ENCODE assay signal across 9 mouse cellular contexts in the genomic region with DNA sequence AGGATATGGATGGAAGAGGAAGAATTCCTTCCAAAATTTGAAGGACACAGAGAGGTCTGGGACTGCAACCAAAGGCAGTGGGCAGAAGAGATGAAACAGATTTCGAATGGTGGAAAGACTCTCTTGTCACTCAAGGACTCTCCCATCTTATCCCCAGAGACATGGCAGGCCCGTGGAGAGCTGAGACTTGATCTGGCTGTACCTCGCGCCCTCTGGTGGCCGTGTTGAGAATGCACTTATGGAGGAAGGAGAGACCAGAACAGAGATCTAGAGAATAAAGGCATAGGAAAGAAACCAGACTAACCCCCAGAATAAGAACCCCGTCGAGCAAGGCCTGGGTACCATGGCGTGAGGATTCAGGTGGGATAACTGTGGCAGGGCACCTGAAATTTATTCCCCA.
DNase-seq lines count a peak whose midpoint lies in the region; ATAC-seq and TF ChIP-seq lines count a peak whose summit lies in the region.
"Had no signal": no experiment of that assay in that cellular context is flagged by ENCODE, and none has a peak within 500 bp of the region (broad histone marks: within the 10 kb centered on the region; RNA-seq: fewer than 3 reads in every experiment).

No protein-coding gene starts in this region.

- WGBS in liver, embryonic 13.5 days (ENCODE audit: insufficient replicate concordance): 6% methylated on average over 8 of the region's 8 CpGs

- no peak overlapping the region for H3K4me2 ChIP-seq in liver, embryonic 13.5 days
- H3K4me2 ChIP-seq: hindbrain, embryonic 15.5 days had no signal

- H3K9me3 ChIP-seq in E14TG2a.4 (ENCODE audit: low read length): no peaks in the 10 kb centered on the region
- no peaks in the 10 kb centered on the region for H3K9me3 ChIP-seq in liver, embryonic 13.5 days (replicated peaks)
- H3K9me3 ChIP-seq: hindbrain, embryonic 15.5 days had no signal

- H3K27me3 ChIP-seq in E14TG2a.4 (ENCODE audit: insufficient read depth, low read length): 0 out of 2 replicates have a peak, but pooled peaks cover 3% of the 10 kb centered on the region
- no peaks in the 10 kb centered on the region for H3K27me3 ChIP-seq in liver, embryonic 13.5 days
- H3K27me3 ChIP-seq: hindbrain, embryonic 15.5 days had no signal

- ATAC-seq in liver, embryonic 13.5 days (ENCODE audit: low read depth): no peak

- H3K36me3 ChIP-seq in E14TG2a.4 (ENCODE audit: insufficient read depth, low read length): no peaks in the 10 kb centered on the region
- no peaks in the 10 kb centered on the region for H3K36me3 ChIP-seq in liver, embryonic 13.5 days
- H3K36me3 ChIP-seq: hindbrain, embryonic 15.5 days had no signal

- DNase-seq in adrenal gland, adult (ENCODE audit: inconsistent age in 2 of 2, low spot score in 1 of 2): peak; percentile 77 to 93
- peak; percentile 80 to 87 for DNase-seq in cerebellum, postnatal 4 days (ENCODE audit: low spot score in 2 of 2)
- peak; percentile 40 to 42 for DNase-seq in gastrocnemius, adult 8-10 months (ENCODE audit: low spot score in 2 of 2)
- peak; percentile 82 for DNase-seq in kidney, postnatal 14 days
- peak; percentile 13 for DNase-seq in liver, embryonic 13.5 days
- peak; percentile 26 for DNase-seq in retina, adult 2 months (ENCODE audit: low read depth, low spot score)
- peak; percentile 68 to 72 for DNase-seq in urinary bladder, postnatal 36 days (ENCODE audit: low spot score in 2 of 2)

- H3K4me3 ChIP-seq in E14TG2a.4 (replicated peaks; ENCODE audit: low read length): no peak overlapping the region
- H3K4me3 ChIP-seq in liver, embryonic 13.5 days (replicated peaks): no peak overlapping the region
- H3K4me3 ChIP-seq: hindbrain, embryonic 15.5 days had no signal

- H3K27ac ChIP-seq in liver, embryonic 13.5 days: no peak overlapping the region
- H3K27ac ChIP-seq: hindbrain, embryonic 15.5 days had no signal

- H3K4me1 ChIP-seq in E14TG2a.4 (replicated peaks; ENCODE audit: low read depth, low read length): no peaks in the 10 kb centered on the region
- no peaks in the 10 kb centered on the region for H3K4me1 ChIP-seq in liver, embryonic 13.5 days (replicated peaks)

- H3K9ac ChIP-seq in liver, embryonic 13.5 days: no peak overlapping the region
- H3K9ac ChIP-seq: hindbrain, embryonic 15.5 days had no signal

- peak; percentile 80 for TF ChIP-seq CTCF in E14TG2a.4 (conservative IDR thresholded peaks at IDR 0.05; ENCODE audit: low read length)

Comparison
In these comparisons a context has a peak if more than half of its experiments do, and no peak if none do; other contexts are left out.
1. DNase-seq: peak in every context shown above with its lines; median percentile 85 in adrenal gland, adult; 84 in cerebellum, postnatal 4 days; 82 in kidney, postnatal 14 days; 70 in urinary bladder, postnatal 36 days; 41 in gastrocnemius, adult 8-10 months; 26 in retina, adult 2 months; 13 in liver, embryonic 13.5 days.